Mouse (Mus musculus) heart, embryonic 12.5 days (tissue): ENCODE results near the gene Trim7. TPM values are rescaled to one million over a fixed set of nuclear protein-coding genes. Genes with fewer than 3 reads are reported as not detected.

Experiments used
- ATAC-seq: fragments of 200-750 bp; cut with Nextera tagmentation; 2 replicates; pipeline ENCODE4 v1.8.0; 2017; ENCODE audit warnings: moderate TSS enrichment, moderate library complexity; ENCODE audit not compliant: insufficient number of reproducible peaks, low FRiP score
- H3K27ac ChIP-seq: fragments of 300-500 bp; sonication (generic); 2 replicates; pipeline ENCODE4 v1.5.1; 2016; ENCODE audit warnings: mild to moderate bottlenecking, moderate library complexity; ENCODE audit not compliant: poor library complexity, severe bottlenecking
- H3K27me3 ChIP-seq: fragments of 300-500 bp; sonication (generic); replicated peaks from 2 replicates; pipeline ENCODE4 v1.6.1; 2016; ENCODE audit warnings: mild to moderate bottlenecking, moderate library complexity
- H3K36me3 ChIP-seq: fragments of 300-500 bp; sonication (generic); 2 replicates; pipeline ENCODE4 v1.6.1; 2016; ENCODE audit warnings: mild to moderate bottlenecking, moderate library complexity
- H3K4me1 ChIP-seq: fragments of 300-500 bp; sonication (generic); replicated peaks from 2 replicates; pipeline ENCODE4 v1.6.1; 2016; ENCODE audit warnings: mild to moderate bottlenecking
- H3K4me2 ChIP-seq: fragments of 300-500 bp; sonication (generic); 2 replicates; pipeline ENCODE4 v1.6.1; 2016; ENCODE audit warnings: mild to moderate bottlenecking, moderate library complexity
- H3K4me3 ChIP-seq: fragments of 300-500 bp; sonication (generic); 2 replicates; pipeline ENCODE4 v1.5.1; 2016; ENCODE audit warnings: mild to moderate bottlenecking
- H3K9ac ChIP-seq: fragments of 300-500 bp; sonication (generic); 2 replicates; pipeline ENCODE4 v1.6.1; 2016; ENCODE audit warnings: mild to moderate bottlenecking, moderate library complexity
- H3K9me3 ChIP-seq: fragments of 300-500 bp; sonication (generic); replicated peaks from 2 replicates; pipeline ENCODE4 v1.6.1; 2016; ENCODE audit warnings: mild to moderate bottlenecking, moderate library complexity
- WGBS: fragments of 180-500 bp; shearing (Covaris S2); methylation state at CpG from one replicate; pipeline ENCODE4 v1.1.7; 2016; 5-methylcytosine and 5-hydroxymethylcytosine counted together
- polyA plus RNA-seq: library from polyadenylated mRNA; unstranded; fragments of >200 nt; fragmentation: Nextera tagmentation; extraction: Ambion mirVana; gene quantifications from 2 replicates; pipeline ENCODE4 v1.2.1, GENCODE M21; 2016

Trim7 gene
- polyA plus RNA-seq, 1 experiment from 2014 or later: 0.52 TPM

DNA sequence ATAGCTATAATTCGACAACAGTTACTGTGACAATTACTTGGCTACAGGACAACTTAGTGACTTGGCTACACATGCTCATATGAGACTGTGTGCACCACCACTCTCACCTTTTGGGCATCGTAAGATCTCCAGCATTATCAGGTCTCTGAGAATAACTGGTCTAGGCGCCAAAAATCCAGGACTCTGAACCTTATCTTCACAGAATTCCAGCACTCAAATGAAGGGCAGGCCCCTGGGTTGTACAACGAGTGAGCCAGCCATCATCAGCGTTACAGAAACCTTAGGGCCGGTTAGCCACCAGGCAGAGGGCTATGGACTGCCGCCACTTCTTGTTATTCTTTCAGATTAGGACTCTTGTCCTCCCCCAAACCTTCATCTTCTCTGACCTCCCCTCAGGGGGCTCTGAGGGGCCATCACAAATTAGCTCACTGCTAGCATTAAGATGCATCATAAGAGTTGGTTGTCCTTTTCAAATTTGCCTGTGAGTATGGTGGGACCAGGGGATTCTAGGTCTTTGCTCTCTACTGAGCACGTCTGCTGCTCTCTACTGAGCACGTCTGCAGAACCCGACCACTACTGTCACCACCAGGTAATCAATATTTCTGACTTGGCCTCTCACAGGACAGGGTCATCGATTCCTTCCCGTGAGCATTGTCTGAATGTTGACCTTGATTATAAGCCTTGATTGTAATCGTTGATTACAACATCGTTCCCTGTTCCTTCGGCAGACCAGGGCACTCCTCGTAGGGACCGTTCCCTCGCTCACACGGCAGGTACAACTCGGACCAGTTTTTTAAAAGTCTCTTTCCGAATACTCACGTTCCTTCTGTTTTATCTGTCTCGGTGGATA is 26.9 kb downstream of the Trim7 start:
- peak overlapping the region; percentile 89 for H3K4me2 ChIP-seq
- H3K9ac ChIP-seq: peak overlapping the region; percentile 62
- peaks cover 11% of the 10 kb centered on the region for H3K27me3 ChIP-seq
- H3K9me3 ChIP-seq: no peaks in the 10 kb centered on the region
- H3K36me3 ChIP-seq: no peaks in the 10 kb centered on the region
- peak overlapping the region; percentile 63 for H3K4me3 ChIP-seq
- ATAC-seq: no peak
- 4% methylated on average over 23 of the region's 23 CpGs for WGBS
- H3K4me1 ChIP-seq: peaks cover 21% of the 10 kb centered on the region
- H3K27ac ChIP-seq: no peak overlapping the region

- Histone ChIP-seq H3K4me2 (peak overlapping the region; percentile 89), H3K9me3 (no peaks in the 10 kb centered on the region), H3K9ac (peak overlapping the region; percentile 73), H3K27ac (no peak overlapping the region), H3K4me1 (peaks cover 26% of the 10 kb centered on the region), H3K36me3 (no peaks in the 10 kb centered on the region), H3K4me3 (peak overlapping the region; percentile 63), H3K27me3 (peaks cover 4% of the 10 kb centered on the region)
- ATAC-seq: peak; percentile 71
- WGBS: under 1% methylated on average over 31 of the region's 31 CpGs
Measured at GRCm38 (mm10) chr11:48853474-48854180, 27.7 kb downstream of the Trim7 start.

DNA sequence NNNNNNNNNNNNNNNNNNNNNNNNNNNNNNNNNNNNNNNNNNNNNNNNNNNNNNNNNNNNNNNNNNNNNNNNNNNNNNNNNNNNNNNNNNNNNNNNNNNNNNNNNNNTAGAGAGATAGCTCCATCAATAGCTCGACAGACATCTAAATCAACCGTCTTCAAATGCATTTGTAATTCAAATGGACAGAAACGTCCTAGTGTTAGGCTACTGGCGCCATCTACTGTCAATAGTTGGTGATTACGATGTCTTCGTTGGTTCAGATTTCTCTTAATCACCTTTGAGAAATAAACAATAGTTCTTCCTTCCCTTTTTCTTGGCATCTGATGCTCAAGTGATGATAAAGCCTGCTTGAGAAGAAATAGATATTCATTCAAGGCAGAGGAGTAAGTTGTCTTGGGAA is 33.1 kb downstream of the Trim7 start:
- under 1% methylated on average over 6 of the region's 6 CpGs for WGBS
- Histone ChIP-seq H3K27me3 (0 out of 2 replicates have a peak, but pooled peaks cover 8% of the 10 kb centered on the region), H3K4me2 (peak overlapping the region; percentile 89), H3K4me1 (peaks cover 18% of the 10 kb centered on the region), H3K4me3 (peak overlapping the region; percentile 63; the same call in 1 of the 2 replicates), H3K9ac (no peak overlapping the region; the same call in 1 of the 2 replicates), H3K9me3 (no peaks in the 10 kb centered on the region), H3K36me3 (no peaks in the 10 kb centered on the region), H3K27ac (no peak overlapping the region)
- no peak for ATAC-seq

- no peak overlapping the region for H3K9ac ChIP-seq
- no peak for ATAC-seq
- WGBS: 77% methylated on average over 1 of the region's 1 CpGs
Measured at GRCm38 (mm10) chr11:48862784-48863319, 36.9 kb downstream of the Trim7 start.

DNA sequence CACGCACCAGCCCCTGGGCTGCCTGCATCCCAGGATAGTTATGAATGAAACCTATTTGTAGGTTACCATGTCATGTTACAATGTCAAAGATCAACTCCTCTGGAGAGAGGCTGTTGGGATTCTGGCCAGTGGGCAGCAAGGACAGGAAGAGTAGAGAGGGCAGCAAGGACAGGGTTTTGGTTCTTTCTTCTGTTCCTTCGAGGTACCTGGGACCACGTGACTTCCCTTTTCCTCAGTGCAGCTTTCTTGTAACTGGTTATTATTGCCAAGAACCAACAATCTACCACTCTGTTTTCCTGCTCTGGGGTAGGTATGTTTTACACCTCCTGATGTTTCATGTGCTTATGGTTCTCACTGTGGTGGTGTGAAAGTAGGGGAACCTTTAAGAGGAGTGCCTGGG is 37.9 kb downstream of the Trim7 start:
- WGBS: 85% methylated on average over 3 of the region's 3 CpGs
- Histone ChIP-seq H3K4me3 (no peak overlapping the region), H3K4me2 (no peak overlapping the region), H3K9ac (no peak overlapping the region), H3K27ac (no peak overlapping the region), H3K4me1 (peaks cover 2% of the 10 kb centered on the region), H3K27me3 (0 out of 2 replicates have a peak, but pooled peaks cover 8% of the 10 kb centered on the region), H3K9me3 (no peaks in the 10 kb centered on the region), H3K36me3 (peaks cover 11% of the 10 kb centered on the region)
- no peak for ATAC-seq

More at GRCm38 (mm10) chr11:48862784-48863319, 36.9 kb downstream of the Trim7 start:
- peaks cover 11% of the 10 kb centered on the region for H3K36me3 ChIP-seq
- no peaks in the 10 kb centered on the region for H3K9me3 ChIP-seq
- 0 out of 2 replicates have a peak, but pooled peaks cover 8% of the 10 kb centered on the region for H3K27me3 ChIP-seq
- no peak overlapping the region for H3K27ac ChIP-seq
- H3K4me1 ChIP-seq: peaks cover 5% of the 10 kb centered on the region; the same call in 1 of the 2 replicates
- H3K4me3 ChIP-seq: no peak overlapping the region
- no peak overlapping the region for H3K4me2 ChIP-seq

- no peak overlapping the region for H3K27ac ChIP-seq
- no peak for ATAC-seq
- H3K9ac ChIP-seq: no peak overlapping the region
- H3K36me3 ChIP-seq: peaks cover 11% of the 10 kb centered on the region
- H3K27me3 ChIP-seq: no peaks in the 10 kb centered on the region
- no peak overlapping the region for H3K4me2 ChIP-seq
- peaks cover 21% of the 10 kb centered on the region for H3K4me1 ChIP-seq
- WGBS: 90% methylated on average over 9 of the region's 9 CpGs
- no peak overlapping the region for H3K4me3 ChIP-seq
- H3K9me3 ChIP-seq: no peaks in the 10 kb centered on the region
Measured at GRCm38 (mm10) chr11:48866481-48866880, 40.5 kb downstream of the Trim7 start.

GRCm38 (mm10) chr11:48869380-48870110 is 43.6 kb downstream of the Trim7 start:
- Histone ChIP-seq H3K36me3 (peaks cover 11% of the 10 kb centered on the region), H3K4me1 (peaks cover 34% of the 10 kb centered on the region), H3K27ac (peak overlapping the region; percentile 63), H3K4me2 (peak overlapping the region; percentile 59), H3K27me3 (no peaks in the 10 kb centered on the region), H3K4me3 (peak overlapping the region; percentile 57; the same call in 1 of the 2 replicates), H3K9me3 (no peaks in the 10 kb centered on the region), H3K9ac (no peak overlapping the region)
- WGBS: 52% methylated on average over 7 of the region's 7 CpGs
- ATAC-seq: peak; percentile 58

- ATAC-seq: 0 out of 2 replicates have a peak, but pooled peaks have one; percentile 27
- WGBS: 24% methylated on average over 7 of the region's 7 CpGs
Measured at GRCm38 (mm10) chr11:48870781-48871180, 44.8 kb downstream of the Trim7 start.

DNA sequence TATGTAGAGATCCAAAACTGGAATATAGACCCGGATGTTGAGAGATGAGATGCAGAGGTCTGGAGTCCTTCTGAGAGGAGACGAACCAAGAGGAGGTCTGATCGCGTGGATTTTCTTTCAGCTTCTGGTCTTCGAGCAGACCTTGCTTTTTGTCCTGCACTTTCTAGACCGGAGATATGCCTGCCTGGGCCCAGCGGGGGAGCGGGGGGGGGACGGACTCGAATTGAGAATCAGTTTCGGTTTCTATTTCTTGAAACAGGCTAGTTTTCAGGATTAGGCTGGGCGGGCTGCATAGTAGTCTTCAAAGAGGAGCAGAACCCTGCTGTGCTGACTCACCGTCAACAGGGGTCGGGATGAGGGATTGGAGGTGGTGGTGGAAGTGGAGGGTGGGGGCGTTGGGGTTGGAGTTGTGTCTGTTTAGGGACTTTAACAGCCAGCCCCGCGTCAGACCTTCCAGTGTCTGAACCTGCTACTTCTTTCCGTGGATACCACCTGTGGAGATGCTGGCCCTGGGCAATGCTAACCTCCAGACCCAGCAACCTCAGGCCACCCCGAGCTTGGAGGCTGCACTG is 45.3 kb downstream of the Trim7 start, which contains the start of gene Irgm1:
Gene Irgm1 (minus strand): TSS at position 483 of the 572 bp plus-strand sequence.
- Histone ChIP-seq H3K4me3 (peak within 1 kb of the TSS; percentile 57), H3K27me3 (no peaks in the 10 kb centered on the region), H3K27ac (peak within 1 kb of the TSS; percentile 70), H3K4me2 (peak within 1 kb of the TSS; percentile 91), H3K4me1 (peaks cover 34% of the 10 kb centered on the region), H3K36me3 (0 out of 2 replicates have a peak, but pooled peaks cover 4% of the 10 kb centered on the region), H3K9me3 (no peaks in the 10 kb centered on the region), H3K9ac (peak within 1 kb of the TSS; percentile 74)
- WGBS: under 1% methylated on average over 19 of the region's 19 CpGs
- ATAC-seq: peak; percentile 73

More at GRCm38 (mm10) chr11:48870781-48871180, 44.8 kb downstream of the Trim7 start:
- Histone ChIP-seq H3K27ac (peak overlapping the region; percentile 70), H3K4me2 (peak overlapping the region; percentile 91), H3K9me3 (no peaks in the 10 kb centered on the region), H3K36me3 (peaks cover 9% of the 10 kb centered on the region; the same call in 1 of the 2 replicates), H3K4me1 (peaks cover 34% of the 10 kb centered on the region), H3K27me3 (no peaks in the 10 kb centered on the region), H3K9ac (peak overlapping the region; percentile 74), H3K4me3 (peak overlapping the region; percentile 57)
